Mouse (Mus musculus): ENCODE data around the gene Sprr2h. TPM values are rescaled to one million over a fixed set of nuclear protein-coding genes. Genes with fewer than 3 reads are reported as not detected.

Sprr2h gene
- polyA plus RNA-seq (2012; rRNA removed) = not detected in 2 replicates

- DNase-seq (ENCODE audit: extremely low spot score in 1 of 2, low spot score in 1 of 2) = no peak
Observed at GRCm38 (mm10) chr3:92385385-92385784, at the start of gene Sprr2h. Gene Sprr2h, plus strand, starts transcription at chr3:92385685.

- no peak for DNase-seq (ENCODE audit: extremely low spot score in 1 of 2, low spot score in 1 of 2)
Observed at GRCm38 (mm10) chr3:92336278-92336677, 49.2 kb upstream of the Sprr2h start.

GRCm38 (mm10) chr3:92338840-92339239, 46.6 kb upstream of the Sprr2h start, which contains the start of gene Sprr2d:
Gene Sprr2d, plus strand, starts transcription at chr3:92339140.
- no peak for DNase-seq (ENCODE audit: extremely low spot score in 1 of 2, low spot score in 1 of 2)

DNA sequence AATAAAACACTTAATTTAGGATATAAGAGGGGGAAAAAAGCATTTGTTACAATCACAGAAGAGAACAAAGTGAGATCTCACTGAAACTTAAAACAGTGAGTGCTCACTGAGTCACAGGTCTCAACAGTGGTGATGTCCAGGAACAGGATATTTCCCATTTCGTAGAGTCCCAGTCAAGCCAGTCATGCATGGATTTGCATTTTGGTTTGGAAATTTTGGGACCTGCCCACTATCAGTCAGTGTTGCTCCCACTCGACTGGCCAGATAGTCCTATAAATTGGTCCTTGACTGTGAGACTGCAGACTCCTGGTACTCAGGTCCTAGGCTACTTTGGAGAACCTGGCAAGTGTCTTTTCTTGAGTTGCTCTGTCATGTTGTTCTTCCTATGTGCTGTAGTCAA, 33.6 kb upstream of the Sprr2h start, which contains the start of gene Sprr2e:
Sprr2e (plus strand) TSS at position 301 of the 400 bp plus-strand sequence.
- no peak for DNase-seq (ENCODE audit: extremely low spot score in 1 of 2, low spot score in 1 of 2)

DNA sequence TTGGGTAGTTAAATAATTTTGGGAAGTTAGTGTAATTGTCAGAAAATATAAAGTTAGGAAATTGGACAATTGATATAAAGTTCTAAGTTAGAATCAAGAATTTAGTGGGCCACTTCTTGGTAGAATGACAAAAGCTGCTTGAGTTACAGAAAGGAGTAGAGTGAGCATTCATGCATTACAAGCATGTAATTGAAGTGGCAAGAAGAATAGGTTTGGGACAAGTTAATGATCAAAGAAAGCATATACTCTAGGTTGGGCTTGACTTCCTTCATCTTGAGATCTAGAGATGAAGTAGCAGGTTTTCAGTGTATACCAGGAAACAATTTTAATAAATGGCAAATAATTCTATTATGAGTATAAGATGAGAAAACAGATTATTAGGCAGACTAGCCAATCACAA, 23.9 kb upstream of the Sprr2h start:
- no peak for DNase-seq (ENCODE audit: extremely low spot score in 1 of 2, low spot score in 1 of 2)

GRCm38 (mm10) chr3:92364887-92365286, 20.6 kb upstream of the Sprr2h start, which contains the start of gene Sprr2f:
Gene Sprr2f, plus strand, starts transcription at chr3:92365187.
- no peak for DNase-seq (ENCODE audit: extremely low spot score in 1 of 2, low spot score in 1 of 2)

DNA sequence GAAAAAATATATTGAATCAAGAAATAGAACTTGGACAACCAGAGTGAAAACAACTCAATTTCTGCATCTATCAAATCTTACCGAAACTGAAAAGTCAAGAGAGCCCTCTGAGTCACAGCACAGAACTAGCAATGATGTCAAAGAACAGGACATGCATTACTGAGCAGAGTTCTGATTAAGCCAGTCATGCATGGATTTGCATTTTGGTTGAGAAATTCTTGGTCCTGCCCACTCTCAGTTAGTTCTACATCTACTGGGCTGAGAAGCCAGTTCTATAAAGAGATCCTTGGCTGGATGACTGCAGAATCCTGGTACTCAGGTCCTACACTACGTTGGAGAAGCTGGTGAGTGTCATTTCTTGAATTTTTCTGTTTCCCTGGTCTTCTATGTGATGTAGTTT, 11.9 kb upstream of the Sprr2h start:
- peak in 1 of 2 experiments; percentile 2 for DNase-seq (ENCODE audit: extremely low spot score in 1 of 2, low spot score in 1 of 2)

- DNase-seq (ENCODE audit: extremely low spot score in 1 of 2, low spot score in 1 of 2) = peak in 1 of 2 experiments; percentile 22
Observed at GRCm38 (mm10) chr3:92394301-92394700, 8.8 kb downstream of the Sprr2h start.

GRCm38 (mm10) chr3:92407691-92408090, 22.2 kb downstream of the Sprr2h start, which contains the start of gene Sprr2i:
Gene Sprr2i, plus strand, starts transcription at chr3:92407991.
- no peak for DNase-seq (ENCODE audit: extremely low spot score in 1 of 2, low spot score in 1 of 2)

DNA sequence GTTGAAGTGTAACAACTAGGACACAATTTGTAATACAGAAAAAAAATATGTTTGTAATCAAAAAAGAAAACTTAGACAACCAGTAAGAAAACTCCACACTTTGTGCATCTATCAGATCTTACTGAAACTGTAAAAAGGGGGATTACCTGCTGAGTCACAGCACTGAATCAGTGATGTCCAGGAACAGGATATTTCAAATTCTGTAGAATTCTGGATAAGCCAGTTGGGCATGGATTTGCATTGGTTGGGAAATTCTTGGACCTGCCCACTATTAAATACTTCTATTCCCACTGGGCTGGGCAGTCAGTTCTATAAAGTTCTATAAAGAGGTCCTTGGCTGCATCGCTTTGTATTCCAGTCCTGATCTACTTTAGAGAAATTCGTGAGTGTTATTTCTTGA, 32.3 kb downstream of the Sprr2h start, which contains the start of gene Sprr2j-ps:
Sprr2j-ps (plus strand) TSS at position 301 of the 400 bp plus-strand sequence.
- no peak for DNase-seq (ENCODE audit: extremely low spot score in 1 of 2, low spot score in 1 of 2)

GRCm38 (mm10) chr3:92429323-92429722, 43.8 kb downstream of the Sprr2h start, which contains the start of gene Gm9774:
Gene Gm9774, minus strand, starts transcription at chr3:92429423.
- no peak for DNase-seq (ENCODE audit: extremely low spot score in 1 of 2, low spot score in 1 of 2)

DNA sequence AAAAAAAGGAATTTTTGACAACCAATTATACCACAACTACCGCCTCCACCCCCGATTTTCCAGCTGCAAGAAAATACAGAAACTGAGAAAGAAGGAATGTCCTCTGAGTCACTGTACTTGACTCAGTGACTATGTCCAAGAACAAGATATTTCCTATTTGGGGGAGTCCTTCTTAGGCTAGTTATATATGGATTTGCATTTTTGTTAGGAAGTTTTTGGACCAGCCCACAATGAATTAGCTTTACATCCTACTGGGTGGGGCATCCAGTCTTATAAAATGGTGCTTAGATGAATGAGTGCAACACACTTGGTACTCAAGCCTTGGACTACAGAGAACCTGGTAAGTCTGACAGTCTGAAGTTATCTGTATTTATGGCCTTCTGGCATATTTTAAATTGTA, 46.8 kb downstream of the Sprr2h start, which contains the start of gene Sprr2k:
Sprr2k (plus strand) TSS at position 301 of the 400 bp plus-strand sequence.
- no peak for DNase-seq (ENCODE audit: extremely low spot score in 1 of 2, low spot score in 1 of 2)

Other genes starting within 250 kb of the Sprr2h start
- not detected in 2 replicates for gene Lelp1, start 242.9 kb upstream of the Sprr2h start, polyA plus RNA-seq (2012; rRNA removed)
- gene Sprr2a1, start 169.9 kb upstream of the Sprr2h start, polyA plus RNA-seq (2012; rRNA removed) = 0.06 TPM in 1 of 2 replicates, not detected in the other
- gene Sprr2a2, start 169.8 kb upstream of the Sprr2h start, polyA plus RNA-seq (2012; rRNA removed) = 1.9 and 3.7 TPM in 2 replicates
- 0.23 TPM in 1 of 2 replicates, not detected in the other for gene Sprr2a3, start 100.3 kb upstream of the Sprr2h start, polyA plus RNA-seq (2012; rRNA removed)
- gene Sprr2b, start 69.1 kb upstream of the Sprr2h start, polyA plus RNA-seq (2012; rRNA removed) = not detected in 2 replicates
- gene Sprr2d, start 46.5 kb upstream of the Sprr2h start, polyA plus RNA-seq (2012; rRNA removed) = not detected in 2 replicates
- not detected in 2 replicates for gene Sprr2e, start 33.5 kb upstream of the Sprr2h start, polyA plus RNA-seq (2012; rRNA removed)
- gene Sprr2f, start 20.5 kb upstream of the Sprr2h start, polyA plus RNA-seq (2012; rRNA removed) = 0.21 TPM in 1 of 2 replicates, not detected in the other
- gene Sprr2i, start 22.3 kb downstream of the Sprr2h start, polyA plus RNA-seq (2012; rRNA removed) = not detected in 2 replicates
- gene Sprr2j-ps, start 32.4 kb downstream of the Sprr2h start, polyA plus RNA-seq (2012; rRNA removed) = not detected in 2 replicates
- gene Gm9774, start 43.7 kb downstream of the Sprr2h start, polyA plus RNA-seq (2012; rRNA removed) = 6.0 and 7.7 TPM in 2 replicates
- gene Sprr2k, start 46.9 kb downstream of the Sprr2h start, polyA plus RNA-seq (2012; rRNA removed) = not detected in 2 replicates
- not detected in 2 replicates for gene Sprr1b, start 53.1 kb downstream of the Sprr2h start, polyA plus RNA-seq (2012; rRNA removed)
- gene Sprr3, start 73.0 kb downstream of the Sprr2h start, polyA plus RNA-seq (2012; rRNA removed) = not detected in 2 replicates
- gene Sprr1a, start 100.2 kb downstream of the Sprr2h start, polyA plus RNA-seq (2012; rRNA removed) = 0.46 and 0.70 TPM in 2 replicates
- gene Sprr4, start 114.8 kb downstream of the Sprr2h start, polyA plus RNA-seq (2012; rRNA removed) = not detected in 2 replicates
- not detected in 2 replicates for gene 2310046K23Rik, start 148.8 kb downstream of the Sprr2h start, polyA plus RNA-seq (2012; rRNA removed)
- not detected in 2 replicates for gene Ivl, start 188.1 kb downstream of the Sprr2h start, polyA plus RNA-seq (2012; rRNA removed)
- not detected in 2 replicates for gene Smcp, start 203.3 kb downstream of the Sprr2h start, polyA plus RNA-seq (2012; rRNA removed)
- gene 2210017I01Rik, start 221.8 kb downstream of the Sprr2h start, polyA plus RNA-seq (2012; rRNA removed) = not detected in 2 replicates
- not detected in 2 replicates for gene Lce6a, start 236.0 kb downstream of the Sprr2h start, polyA plus RNA-seq (2012; rRNA removed)

Measured in frontal cortex, adult 2 months (tissue).